Mouse (Mus musculus) retina, embryonic 14.5 days (tissue): ENCODE data around the gene Polr2h.

Experiments used
- DNase-seq: peaks from one replicate; pipeline ENCODE4 v3.0.0-alpha.2; 2015; ENCODE audit warnings: low spot score

The Polr2h gene

DNA sequence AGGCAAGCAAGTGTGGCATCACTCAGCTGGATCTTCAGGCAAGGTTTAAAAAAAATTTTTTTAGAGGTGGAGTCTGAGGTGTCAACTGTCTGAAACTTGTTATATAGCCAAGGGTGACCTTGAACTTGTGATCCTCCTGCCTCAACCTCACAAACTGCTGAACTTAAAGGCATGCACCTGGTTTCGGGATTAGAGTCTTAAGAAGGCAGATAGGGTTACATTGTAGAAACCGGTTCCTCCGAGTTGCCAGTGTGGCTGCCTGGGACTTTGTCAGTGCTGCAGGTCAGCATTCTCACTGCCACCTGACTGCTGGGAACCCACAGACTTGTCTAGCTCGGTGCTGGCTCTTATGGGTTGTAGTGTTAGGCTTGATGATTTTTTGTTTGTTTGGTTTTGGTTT lies 5.8 kb downstream of the Polr2h start:
- no peak for DNase-seq

- peak; percentile 68 for DNase-seq
Measured at GRCm38 (mm10) chr16:20724338-20724748, 6.9 kb downstream of the Polr2h start.

DNA sequence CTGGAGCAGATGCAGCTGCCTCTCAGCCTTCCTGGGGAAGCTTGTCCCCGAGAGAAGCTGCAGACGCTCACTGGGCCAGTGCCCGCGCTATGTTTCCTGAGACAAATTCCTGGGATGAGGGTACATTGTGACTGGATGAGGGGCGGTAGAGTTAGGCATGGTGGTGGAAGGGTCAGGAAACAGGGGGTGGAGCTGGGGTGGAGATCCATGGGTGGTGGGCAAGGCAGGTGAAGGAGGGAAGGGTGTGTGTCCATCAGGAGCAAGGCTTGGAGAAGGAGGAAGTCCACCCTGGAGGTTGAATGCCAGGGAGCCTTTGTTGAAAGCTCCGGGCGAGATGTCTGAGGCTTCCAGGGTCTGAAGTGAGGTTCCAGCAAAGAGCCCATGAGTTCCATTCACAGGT lies 7.9 kb downstream of the Polr2h start:
- no peak for DNase-seq

DNA sequence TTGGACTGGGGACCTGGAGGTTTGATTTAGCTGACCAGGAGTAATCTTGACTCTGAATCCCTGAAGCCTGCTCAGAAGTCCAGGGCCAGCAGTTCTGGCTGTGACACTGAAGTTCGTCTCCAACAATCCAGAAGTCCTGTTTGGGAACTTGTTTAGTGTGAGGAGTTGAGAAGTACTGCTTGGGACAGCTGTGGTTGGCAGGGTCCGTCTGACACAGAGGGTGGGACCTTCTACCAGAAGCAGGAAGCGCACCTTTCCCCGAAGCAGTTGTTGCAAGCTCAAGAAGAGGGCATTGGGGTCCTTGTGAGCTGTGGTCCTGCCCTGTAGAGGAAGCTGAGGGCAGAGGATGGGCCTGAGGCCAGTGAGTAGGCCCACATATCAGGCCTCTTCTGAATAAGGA lies 8.3 kb downstream of the Polr2h start:
- DNase-seq: no peak

- DNase-seq: no peak
Measured at GRCm38 (mm10) chr16:20726384-20726783, 8.9 kb downstream of the Polr2h start.

DNA sequence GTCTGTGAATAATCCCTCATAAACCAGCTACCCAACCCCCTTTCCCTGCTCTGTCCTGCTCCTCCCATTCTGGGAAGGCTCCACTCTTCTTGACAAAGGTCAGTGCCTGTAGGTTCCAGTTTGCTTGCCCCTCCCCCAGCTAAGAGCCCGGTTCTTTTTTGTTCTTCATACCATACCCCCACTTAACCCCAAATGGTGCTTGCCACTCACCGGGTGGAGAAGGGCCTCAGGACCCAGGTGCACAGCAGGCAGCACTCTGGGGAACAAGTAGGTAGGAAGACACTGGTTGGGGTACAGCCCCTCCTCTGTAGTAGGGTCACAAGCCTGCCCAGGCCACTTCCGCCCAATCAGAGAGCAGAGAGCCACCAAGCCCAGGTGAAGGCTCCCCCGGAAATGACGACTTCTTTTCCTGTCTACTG lies 12.8 kb downstream of the Polr2h start:
- DNase-seq: no peak

DNA sequence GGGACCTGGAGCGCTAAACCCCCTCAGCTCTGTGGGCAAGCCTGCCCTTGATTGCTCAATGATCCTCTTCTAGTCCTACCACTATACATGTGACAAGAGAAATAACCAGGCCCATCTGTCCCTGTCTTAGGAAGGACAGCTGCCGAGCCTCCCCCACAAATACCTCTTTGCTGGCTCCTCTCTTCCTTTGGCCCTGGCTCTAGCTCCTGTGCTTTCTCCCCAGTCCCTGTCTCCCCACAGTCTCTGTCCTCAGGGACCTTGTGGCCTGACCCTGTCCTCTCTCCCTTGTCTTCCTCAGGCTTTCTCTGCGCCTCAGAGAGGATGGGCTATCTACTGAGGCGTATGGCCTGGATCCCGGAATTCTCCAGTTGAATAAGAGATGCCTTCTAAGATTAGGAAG lies 14.2 kb downstream of the Polr2h start:
- DNase-seq: peak; percentile 20

GRCm38 (mm10) chr16:20732251-20732924 lies 14.9 kb downstream of the Polr2h start:
- DNase-seq: no peak

GRCm38 (mm10) chr16:20732925-20733730 lies 15.7 kb downstream of the Polr2h start, which contains the start of gene Chrd:
TSS of gene Chrd (plus strand) at chr16:20733127.
- peak; percentile 72 for DNase-seq

GRCm38 (mm10) chr16:20733731-20734730 lies 16.6 kb downstream of the Polr2h start, which contains the start of gene Thpo:
TSS of gene Thpo (minus strand) at chr16:20734511.
- DNase-seq: peak; percentile 45

- no peak for DNase-seq
Measured at GRCm38 (mm10) chr16:20735651-20736050, 18.2 kb downstream of the Polr2h start.

DNA sequence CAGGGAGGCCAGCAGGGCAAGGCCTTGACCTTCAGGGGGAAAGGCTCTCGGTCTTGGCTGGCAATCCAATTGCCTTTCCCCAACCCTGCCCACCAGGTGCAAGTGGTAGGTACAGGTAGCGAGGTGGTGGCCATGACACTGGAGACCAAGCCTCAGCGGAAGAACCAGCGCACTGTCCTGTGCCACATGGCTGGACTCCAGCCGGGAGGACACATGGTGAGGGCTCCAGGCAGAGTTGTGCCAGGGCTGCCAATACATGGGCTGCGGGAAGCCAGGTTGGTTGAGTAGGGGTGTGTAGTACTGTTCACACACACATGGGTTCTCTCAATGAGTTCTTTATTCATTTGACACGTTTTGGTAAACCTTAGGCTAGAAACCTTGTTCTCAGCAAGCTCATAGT lies 18.7 kb downstream of the Polr2h start:
- DNase-seq: no peak

DNA sequence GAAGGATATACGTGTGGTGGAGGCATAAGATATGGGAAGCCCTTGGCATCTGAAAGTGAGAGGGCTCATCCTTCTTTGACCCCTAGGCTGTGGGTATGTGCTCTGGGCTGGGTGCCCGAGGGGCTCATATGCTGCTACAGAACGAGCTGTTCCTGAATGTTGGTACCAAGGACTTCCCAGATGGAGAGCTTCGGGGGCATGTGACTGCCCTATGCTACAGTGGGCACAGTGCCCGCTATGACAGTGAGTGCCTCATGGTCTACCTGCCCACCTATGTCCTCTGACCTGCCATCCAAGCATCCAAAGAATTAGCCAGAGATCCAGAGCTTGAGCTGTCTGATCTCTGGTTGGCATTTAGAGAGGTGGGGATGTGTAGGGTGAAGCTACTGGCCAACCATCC lies 19.4 kb downstream of the Polr2h start:
- DNase-seq: no peak

DNA sequence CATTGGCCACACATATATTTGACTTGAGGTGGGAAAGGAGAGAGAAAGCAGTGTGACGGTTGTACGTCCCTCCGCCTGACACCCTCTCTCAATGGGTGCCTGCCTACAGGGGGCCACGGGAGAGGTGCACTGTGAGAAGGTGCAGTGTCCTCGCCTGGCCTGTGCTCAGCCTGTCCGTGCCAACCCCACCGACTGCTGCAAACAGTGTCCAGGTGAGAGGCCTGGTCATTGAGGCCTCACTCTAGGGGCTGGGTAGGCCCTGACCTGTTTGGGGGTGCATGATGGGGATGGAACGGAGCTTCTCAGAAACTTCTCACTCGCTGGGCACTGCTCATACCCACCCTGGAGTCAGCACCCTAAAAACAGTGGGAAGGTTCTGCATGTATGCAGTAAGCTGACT lies 22.4 kb downstream of the Polr2h start:
- no peak for DNase-seq

DNA sequence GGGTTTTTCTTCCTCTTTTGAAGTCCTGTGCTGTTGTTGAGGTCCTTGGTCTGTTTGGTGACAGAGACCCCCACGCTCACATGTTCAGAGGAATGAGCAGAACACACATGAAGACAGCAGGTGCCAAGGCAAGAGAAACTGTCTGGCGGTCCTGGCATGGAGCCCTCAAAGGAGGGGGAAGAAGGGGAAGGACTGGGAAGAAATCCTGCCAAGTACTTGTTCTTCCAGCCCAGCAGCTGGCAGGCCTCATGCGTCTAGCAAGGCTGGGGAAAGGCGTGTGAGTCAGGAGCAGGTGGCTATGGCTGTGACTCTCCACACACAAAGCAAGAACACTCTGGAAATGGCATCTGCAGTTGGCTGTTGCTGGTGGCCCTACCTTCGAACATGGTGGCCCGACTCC lies 29.2 kb downstream of the Polr2h start:
- DNase-seq: no peak

DNA sequence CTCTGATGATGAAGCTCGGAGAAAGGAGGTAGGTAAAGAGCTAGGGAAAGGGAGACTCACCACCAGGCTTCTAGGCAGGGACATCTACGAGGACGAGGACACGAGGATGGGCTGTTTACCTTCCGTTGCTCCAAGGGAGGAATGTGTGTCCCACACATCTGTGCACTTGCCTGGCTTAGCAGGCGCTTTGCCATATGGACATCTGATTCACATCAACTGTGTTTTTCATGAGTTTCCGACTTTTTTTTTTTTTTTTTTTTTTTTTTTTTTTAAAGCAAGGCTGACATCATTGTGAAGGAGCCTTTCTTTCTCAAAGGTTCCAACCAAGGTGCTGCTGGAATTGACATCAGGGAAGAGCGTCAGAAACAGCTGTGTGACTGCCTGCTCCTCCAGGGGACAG lies 33.1 kb downstream of the Polr2h start:
- DNase-seq: no peak

- DNase-seq: no peak
Measured at GRCm38 (mm10) chr16:20756052-20756451, 38.6 kb downstream of the Polr2h start.

GRCm38 (mm10) chr16:20757385-20757784 lies 39.9 kb downstream of the Polr2h start:
- no peak for DNase-seq

DNA sequence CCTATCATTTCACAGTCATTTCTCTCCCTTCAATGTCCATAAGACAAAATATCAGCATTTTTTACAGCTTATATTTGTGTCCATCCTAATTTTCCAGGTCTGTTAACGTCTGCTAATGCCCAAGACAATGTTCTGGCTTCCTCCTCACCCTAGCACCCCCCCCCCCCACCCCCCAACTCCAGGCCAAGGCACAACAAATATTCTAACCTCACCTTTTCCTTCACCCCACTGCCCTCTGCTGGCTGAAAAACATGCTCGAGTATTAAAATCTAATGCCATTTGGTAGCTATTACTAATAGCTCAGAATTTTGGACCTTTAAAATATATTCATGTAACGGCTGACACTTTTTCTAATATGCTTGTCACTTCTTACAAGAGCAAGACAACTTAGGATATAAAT lies 44.2 kb downstream of the Polr2h start:
- peak; percentile 75 for DNase-seq

DNA sequence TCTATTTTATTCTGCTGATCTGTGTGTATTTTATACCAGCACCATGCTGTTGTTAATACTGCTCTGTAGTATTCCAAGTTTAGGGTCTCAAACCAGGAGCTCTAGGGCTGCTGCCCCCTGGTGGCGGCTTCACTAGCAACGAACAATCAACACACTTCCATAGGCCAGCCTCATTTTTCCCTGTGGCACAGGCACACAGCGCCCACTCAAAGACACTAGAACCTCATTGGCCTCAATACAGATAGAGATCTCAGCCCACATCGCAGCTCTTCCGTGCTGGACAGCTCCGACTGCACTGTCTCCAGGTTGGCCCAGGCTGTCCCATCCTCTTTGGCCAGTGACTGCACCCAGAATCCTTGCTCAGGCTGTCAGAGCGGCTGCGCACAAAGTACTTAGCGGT lies 47.8 kb downstream of the Polr2h start:
- DNase-seq: peak; percentile 81
